Mouse (Mus musculus): ENCODE data around the gene Sugp2. TPM values are rescaled to one million over a fixed set of nuclear protein-coding genes. Genes with fewer than 3 reads are reported as not detected.

Gene Sugp2
- polyA plus RNA-seq, 1 experiment: 38.3 TPM

GRCm38 (mm10) chr8:70327512-70327911 lies 93.5 kb downstream of the Sugp2 start:
- DNase-seq (ENCODE audit: low read depth in 1 of 2, low spot score in 2 of 2): no peak
- H3K27ac ChIP-seq (ENCODE audit: insufficient read depth, low read length): no peak overlapping the region
- no peaks in the 10 kb centered on the region for H3K4me1 ChIP-seq (ENCODE audit: control insufficient read depth, insufficient read depth, insufficient read length)
- peaks cover 16% of the 10 kb centered on the region for H3K36me3 ChIP-seq (ENCODE audit: control insufficient read depth, insufficient read depth, low read length)
- H3K27me3 ChIP-seq (ENCODE audit: control insufficient read depth, insufficient read depth, low read length): no peaks in the 10 kb centered on the region
- TF ChIP-seq POLR2A (IDR thresholded peaks at IDR 0.05; ENCODE audit: low read depth, low read length): no peak
- no peak for TF ChIP-seq CTCF (IDR thresholded peaks at IDR 0.05; ENCODE audit: extremely low read depth, insufficient read depth, insufficient read length, insufficient replicate concordance)
- no peak overlapping the region for H3K4me3 ChIP-seq (ENCODE audit: extremely low read depth, insufficient read depth, insufficient read length)
- WGBS: 88% methylated on average over 6 of the region's 6 CpGs

DNA sequence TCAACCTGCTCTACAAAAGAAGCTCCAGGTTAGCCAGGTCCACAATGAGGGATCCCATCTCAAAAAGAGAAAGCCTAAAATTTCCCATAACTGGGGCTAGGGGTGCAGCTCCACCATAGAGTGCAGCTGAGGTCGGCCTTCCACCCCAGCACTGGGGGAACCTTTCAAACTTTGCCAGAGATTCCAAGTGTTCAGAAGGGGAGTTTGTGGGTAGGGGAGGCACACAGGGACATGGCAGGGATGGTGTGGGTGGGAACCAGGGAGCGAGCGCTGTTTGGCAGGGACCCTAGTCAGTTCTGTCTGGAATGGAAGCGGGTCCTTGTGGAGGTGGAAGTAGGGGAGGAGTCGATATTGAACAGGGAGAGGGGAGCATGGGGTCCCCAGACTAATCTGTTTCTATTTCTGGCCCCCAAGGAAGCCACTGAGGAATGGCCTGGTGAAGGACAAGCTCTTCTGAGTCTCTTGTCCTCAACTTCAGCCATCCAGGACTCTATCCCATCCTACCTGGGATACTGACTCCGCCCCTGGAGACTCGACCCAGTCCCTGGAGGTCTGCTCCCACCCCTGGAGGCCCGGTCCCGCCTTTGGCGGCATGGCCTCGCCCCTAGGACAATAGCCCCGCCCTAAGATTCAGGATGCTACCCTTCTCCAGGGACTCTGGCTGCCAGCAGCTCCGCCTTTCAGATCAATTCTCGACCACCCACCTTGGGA lies 95.3 kb downstream of the Sugp2 start, which contains the start of gene Gdf1:
Gdf1 (plus strand) TSS at position 694 of the 711 bp plus-strand sequence.
- no peaks in the 10 kb centered on the region for H3K27me3 ChIP-seq (ENCODE audit: control insufficient read depth, insufficient read depth, low read length)
- H3K27ac ChIP-seq (ENCODE audit: insufficient read depth, low read length): no peak within 1 kb of the TSS
- no peak for TF ChIP-seq POLR2A (IDR thresholded peaks at IDR 0.05; ENCODE audit: low read depth, low read length)
- no peak within 1 kb of the TSS for H3K4me3 ChIP-seq (ENCODE audit: extremely low read depth, insufficient read depth, insufficient read length)
- peaks cover 33% of the 10 kb centered on the region for H3K36me3 ChIP-seq (ENCODE audit: control insufficient read depth, insufficient read depth, low read length)
- no peaks in the 10 kb centered on the region for H3K4me1 ChIP-seq (ENCODE audit: control insufficient read depth, insufficient read depth, insufficient read length)
- DNase-seq (ENCODE audit: low read depth in 1 of 2, low spot score in 2 of 2): no peak
- WGBS: 62% methylated on average over 14 of the region's 14 CpGs

Other genes starting within 250 kb of the Sugp2 start
- gene Gatad2a, start 237.8 kb upstream of the Sugp2 start, polyA plus RNA-seq (2012; rRNA removed): 45.8 and 64.6 TPM in 2 replicates
- gene Mau2, start 191.5 kb upstream of the Sugp2 start, polyA plus RNA-seq (2012; rRNA removed): 83.3 and 108 TPM in 2 replicates
- gene Sugp1, start 191.4 kb upstream of the Sugp2 start, polyA plus RNA-seq (2012; rRNA removed): 8.9 and 9.4 TPM in 2 replicates
- 2.0 and 2.3 TPM in 2 replicates for gene Tm6sf2, start 161.3 kb upstream of the Sugp2 start, polyA plus RNA-seq (2012; rRNA removed)
- gene Hapln4, start 150.8 kb upstream of the Sugp2 start, polyA plus RNA-seq (2012; rRNA removed): 0.28 and 0.36 TPM in 2 replicates
- gene Ncan, start 113.4 kb upstream of the Sugp2 start, polyA plus RNA-seq (2012; rRNA removed): 0.04 and 0.09 TPM in 2 replicates
- gene Nr2c2ap, start 102.9 kb upstream of the Sugp2 start, polyA plus RNA-seq (2012; rRNA removed): 14.0 and 16.4 TPM in 2 replicates
- 22.5 and 24.6 TPM in 2 replicates for gene Rfxank, start 95.1 kb upstream of the Sugp2 start, polyA plus RNA-seq (2012; rRNA removed)
- gene Borcs8, start 94.7 kb upstream of the Sugp2 start, polyA plus RNA-seq (2012; rRNA removed): 55.8 and 73.6 TPM in 2 replicates
- gene Mef2b, start 94.5 kb upstream of the Sugp2 start, polyA plus RNA-seq (2012; rRNA removed): 2.3 and 4.3 TPM in 2 replicates
- 59.9 and 76.8 TPM in 2 replicates for gene Tmem161a, start 61.9 kb upstream of the Sugp2 start, polyA plus RNA-seq (2012; rRNA removed)
- gene Slc25a42, start 21.9 kb upstream of the Sugp2 start, polyA plus RNA-seq (2012; rRNA removed): 16.4 and 18.6 TPM in 2 replicates
- 11.5 and 14.1 TPM in 2 replicates for gene Armc6, start 240 bp downstream of the Sugp2 start, polyA plus RNA-seq (2012; rRNA removed)
- 28.1 and 34.7 TPM in 2 replicates for gene Homer3, start 48.6 kb downstream of the Sugp2 start, polyA plus RNA-seq (2012; rRNA removed)
- 37.4 and 44.5 TPM in 2 replicates for gene Ddx49, start 68.3 kb downstream of the Sugp2 start, polyA plus RNA-seq (2012; rRNA removed)
- 200 and 269 TPM in 2 replicates for gene Cope, start 68.3 kb downstream of the Sugp2 start, polyA plus RNA-seq (2012; rRNA removed)
- 0.52 and 0.61 TPM in 2 replicates for gene Cers1, start 81.5 kb downstream of the Sugp2 start, polyA plus RNA-seq (2012; rRNA removed)
- 0.33 and 0.40 TPM in 2 replicates for gene Gdf1, start 95.6 kb downstream of the Sugp2 start, polyA plus RNA-seq (2012; rRNA removed)
- 38.9 and 43.2 TPM in 2 replicates for gene Upf1, start 119.1 kb downstream of the Sugp2 start, polyA plus RNA-seq (2012; rRNA removed)
- gene Comp, start 139.3 kb downstream of the Sugp2 start, polyA plus RNA-seq (2012; rRNA removed): 0.46 and 0.56 TPM in 2 replicates
- 18.9 and 22.1 TPM in 2 replicates for gene Crtc1, start 205.4 kb downstream of the Sugp2 start, polyA plus RNA-seq (2012; rRNA removed)
- gene Klhl26, start 242.7 kb downstream of the Sugp2 start, polyA plus RNA-seq (2012; rRNA removed): 21.8 and 30.9 TPM in 2 replicates

Data from spleen, adult 2 months (tissue).